Mouse (Mus musculus): ENCODE results near the gene Trim16. TPM values are rescaled to one million over a fixed set of nuclear protein-coding genes. Genes with fewer than 3 reads are reported as not detected.

Gene Trim16
- polyA plus RNA-seq, 1 experiment from 2014 or later = 9.5 TPM

DNA sequence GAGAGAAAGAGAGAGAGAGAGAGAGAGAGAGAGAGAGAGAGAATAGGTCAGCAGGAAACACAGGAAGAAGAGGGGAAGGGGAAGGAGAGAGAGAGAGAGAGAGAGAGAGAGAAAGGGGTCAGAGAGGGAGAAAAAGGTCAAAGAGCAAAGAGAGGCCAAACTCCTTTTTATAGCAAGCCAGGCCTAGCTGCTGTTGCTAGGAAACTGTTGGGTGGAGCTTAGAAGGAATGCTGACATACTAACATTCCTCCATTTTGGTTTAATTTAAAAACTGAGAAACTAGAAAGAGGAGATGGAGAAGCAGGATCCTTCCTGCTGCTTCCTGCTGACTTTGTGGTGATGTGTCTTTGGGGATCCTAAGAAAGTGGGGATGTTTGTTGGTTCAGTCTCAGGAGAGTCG lies 55.7 kb downstream of the Trim16 start:
- H3K4me1 ChIP-seq (ENCODE audit: control insufficient read depth, insufficient read depth, low read length) = no peaks in the 10 kb centered on the region
- no peaks in the 10 kb centered on the region for H3K36me3 ChIP-seq (ENCODE audit: control insufficient read depth, insufficient read depth, low read length)
- no peaks in the 10 kb centered on the region for H3K27me3 ChIP-seq (ENCODE audit: control insufficient read depth, insufficient read depth, low read length)
- WGBS = 81% methylated on average over 1 of the region's 1 CpGs
- no peak overlapping the region for H3K4me2 ChIP-seq (ENCODE audit: low read depth, low read length)
- no peaks in the 10 kb centered on the region for H3K9me3 ChIP-seq (ENCODE audit: control insufficient read depth, low read length)
- H3K9ac ChIP-seq (replicated peaks; ENCODE audit: low read depth, low read length) = no peak overlapping the region
- ATAC-seq (ENCODE audit: low read depth) = no peak
- no peak overlapping the region for H3K27ac ChIP-seq (ENCODE audit: low read depth, low read length)
- H3K4me3 ChIP-seq (ENCODE audit: low read depth, low read length) = no peak overlapping the region

DNA sequence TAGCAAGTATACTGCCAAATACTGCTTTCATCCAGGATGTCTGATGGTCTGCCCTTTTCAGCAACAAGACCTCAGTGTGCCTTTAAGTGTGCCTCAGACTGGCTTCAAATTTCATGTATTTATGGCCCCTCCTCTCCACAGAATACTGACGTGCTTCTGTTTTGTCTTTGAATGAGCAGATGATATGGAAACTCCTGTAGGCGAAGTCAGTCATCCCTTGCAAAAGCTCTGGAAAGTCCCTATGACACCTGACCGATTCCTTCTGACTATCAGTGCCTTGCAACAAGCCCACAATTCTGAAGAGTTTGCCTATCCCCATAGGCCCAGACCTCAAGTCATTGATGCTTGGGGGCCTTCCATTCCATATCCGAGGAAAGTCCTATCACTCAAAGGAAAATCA lies 56.4 kb downstream of the Trim16 start:
- Histone ChIP-seq H3K27ac (ENCODE audit: low read depth, low read length) (no peak overlapping the region), H3K27me3 (ENCODE audit: control insufficient read depth, insufficient read depth, low read length) (no peaks in the 10 kb centered on the region), H3K4me1 (ENCODE audit: control insufficient read depth, insufficient read depth, low read length) (no peaks in the 10 kb centered on the region), H3K9me3 (ENCODE audit: control insufficient read depth, low read length) (no peaks in the 10 kb centered on the region), H3K4me2 (ENCODE audit: low read depth, low read length) (no peak overlapping the region), H3K36me3 (ENCODE audit: control insufficient read depth, insufficient read depth, low read length) (no peaks in the 10 kb centered on the region), H3K4me3 (ENCODE audit: low read depth, low read length) (no peak overlapping the region), H3K9ac (replicated peaks; ENCODE audit: low read depth, low read length) (no peak overlapping the region)
- WGBS = 86% methylated on average over 4 of the region's 4 CpGs
- no peak for ATAC-seq (ENCODE audit: low read depth)

- Histone ChIP-seq H3K4me2 (ENCODE audit: low read depth, low read length) (no peak overlapping the region), H3K9ac (replicated peaks; ENCODE audit: low read depth, low read length) (no peak overlapping the region), H3K36me3 (ENCODE audit: control insufficient read depth, insufficient read depth, low read length) (no peaks in the 10 kb centered on the region), H3K4me3 (ENCODE audit: low read depth, low read length) (no peak overlapping the region), H3K4me1 (ENCODE audit: control insufficient read depth, insufficient read depth, low read length) (no peaks in the 10 kb centered on the region), H3K9me3 (ENCODE audit: control insufficient read depth, low read length) (no peaks in the 10 kb centered on the region), H3K27ac (ENCODE audit: low read depth, low read length) (no peak overlapping the region), H3K27me3 (ENCODE audit: control insufficient read depth, insufficient read depth, low read length) (no peaks in the 10 kb centered on the region)
- WGBS = 88% methylated on average over 1 of the region's 1 CpGs
- ATAC-seq (ENCODE audit: low read depth) = no peak
These were observed 57.4 kb downstream of the Trim16 start for GRCm38 (mm10) chr11:62877391-62877790.

DNA sequence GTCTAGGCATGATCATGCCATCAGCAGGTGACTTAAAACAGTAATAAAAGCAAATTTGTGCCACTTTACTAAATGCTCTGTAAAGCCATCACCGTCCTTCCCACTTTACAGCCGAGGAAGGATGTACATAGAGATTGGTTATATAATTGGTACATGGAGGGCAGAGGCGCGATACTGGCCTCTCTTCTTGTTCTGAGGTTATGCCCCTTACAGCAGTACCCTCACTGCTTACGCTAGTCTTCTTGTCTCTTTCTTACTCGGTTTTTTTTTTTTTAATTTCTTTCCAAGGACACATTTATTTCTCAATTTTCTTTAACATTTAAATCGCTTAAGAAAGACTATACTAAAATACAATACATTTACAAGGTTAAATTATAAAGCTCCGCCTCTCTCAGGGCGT lies 58.7 kb downstream of the Trim16 start:
- H3K27me3 ChIP-seq (ENCODE audit: control insufficient read depth, insufficient read depth, low read length) = no peaks in the 10 kb centered on the region
- 27% methylated on average over 9 of the region's 9 CpGs for WGBS
- peak overlapping the region; percentile 77 for H3K4me3 ChIP-seq (ENCODE audit: low read depth, low read length)
- no peaks in the 10 kb centered on the region for H3K4me1 ChIP-seq (ENCODE audit: control insufficient read depth, insufficient read depth, low read length)
- H3K9ac ChIP-seq (replicated peaks; ENCODE audit: low read depth, low read length) = 0 out of 2 replicates have a peak overlapping the region, but pooled peaks have one; percentile 1
- no peaks in the 10 kb centered on the region for H3K9me3 ChIP-seq (ENCODE audit: control insufficient read depth, low read length)
- H3K36me3 ChIP-seq (ENCODE audit: control insufficient read depth, insufficient read depth, low read length) = 0 out of 2 replicates have a peak, but pooled peaks cover under 1% of the 10 kb centered on the region
- no peak for ATAC-seq (ENCODE audit: low read depth)
- H3K27ac ChIP-seq (ENCODE audit: low read depth, low read length) = no peak overlapping the region
- H3K4me2 ChIP-seq (ENCODE audit: low read depth, low read length) = peak overlapping the region; percentile 57

DNA sequence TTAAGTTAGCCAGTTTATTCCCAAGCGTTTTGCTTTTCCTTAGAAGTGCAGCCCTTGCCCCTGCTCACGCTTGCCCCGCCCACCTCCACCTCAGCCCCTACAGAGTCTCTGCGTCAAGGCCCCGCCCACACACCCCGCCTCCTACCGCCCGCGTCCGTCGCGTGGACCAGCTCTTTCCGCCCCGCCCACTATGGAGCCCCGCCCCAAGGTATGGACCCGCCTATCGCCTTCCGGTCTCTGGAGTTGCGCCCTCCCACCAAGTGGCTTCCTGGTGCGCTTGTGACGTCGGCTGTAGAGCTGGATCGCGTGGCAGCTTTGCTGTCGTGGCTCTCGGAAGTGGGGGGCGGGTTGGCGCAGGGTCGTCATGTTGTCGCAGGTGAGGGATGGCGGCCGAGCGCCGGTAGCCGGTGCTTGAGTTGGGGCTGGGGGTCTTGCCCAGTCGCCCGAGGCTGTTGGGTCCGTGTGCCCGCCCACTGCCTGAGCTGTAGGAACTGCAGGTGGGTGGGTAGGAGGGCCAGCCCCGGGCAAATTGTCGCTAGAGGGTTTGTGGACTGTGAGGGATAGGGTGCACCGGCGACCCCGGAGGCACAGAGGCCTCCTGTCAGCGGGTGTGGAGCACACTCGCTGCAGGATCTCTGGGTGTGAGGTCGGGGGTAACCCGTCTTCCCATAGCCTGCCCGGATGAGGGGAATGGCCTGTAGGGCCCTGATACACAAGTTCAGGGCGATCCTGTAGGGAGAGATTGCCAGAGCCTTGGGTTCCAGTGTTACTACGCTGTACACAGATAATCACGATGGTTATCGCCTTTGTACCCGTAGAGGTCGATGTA lies 59.4 kb downstream of the Trim16 start, which contains the start of gene Tvp23b:
Tvp23b (plus strand) TSS at position 236 of the 829 bp plus-strand sequence.
- Histone ChIP-seq H3K4me1 (ENCODE audit: control insufficient read depth, insufficient read depth, low read length) (no peaks in the 10 kb centered on the region), H3K9me3 (ENCODE audit: control insufficient read depth, low read length) (no peaks in the 10 kb centered on the region), H3K27ac (ENCODE audit: low read depth, low read length) (peak within 1 kb of the TSS; percentile 84), H3K4me2 (ENCODE audit: low read depth, low read length) (peak within 1 kb of the TSS; percentile 57), H3K27me3 (ENCODE audit: control insufficient read depth, insufficient read depth, low read length) (no peaks in the 10 kb centered on the region), H3K36me3 (ENCODE audit: control insufficient read depth, insufficient read depth, low read length) (0 out of 2 replicates have a peak, but pooled peaks cover 3% of the 10 kb centered on the region), H3K4me3 (ENCODE audit: low read depth, low read length) (peak within 1 kb of the TSS; percentile 77), H3K9ac (replicated peaks; ENCODE audit: low read depth, low read length) (peak within 1 kb of the TSS; percentile 86)
- 2% methylated on average over 55 of the region's 55 CpGs for WGBS
- peak; percentile 98 for ATAC-seq (ENCODE audit: low read depth)

DNA sequence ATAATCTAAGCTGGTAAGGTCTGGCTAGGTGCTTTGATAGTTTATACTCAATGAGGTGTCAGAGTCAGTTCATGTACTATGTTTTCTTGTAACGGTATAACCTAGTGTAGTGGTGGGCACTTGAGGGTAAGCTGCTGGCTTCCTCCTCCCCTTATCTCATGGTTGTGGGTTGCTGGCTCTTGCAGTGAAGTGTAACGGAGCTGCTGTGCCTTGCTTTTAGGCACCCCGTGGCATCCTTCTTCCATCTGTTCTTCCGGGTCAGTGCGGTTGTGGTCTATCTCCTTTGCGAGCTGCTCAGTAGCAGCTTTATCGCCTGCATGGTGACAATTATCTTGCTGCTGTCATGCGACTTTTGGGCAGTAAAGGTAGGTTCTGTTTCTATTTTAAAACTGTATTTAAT lies 63.4 kb downstream of the Trim16 start:
- Histone ChIP-seq H3K36me3 (ENCODE audit: control insufficient read depth, insufficient read depth, low read length) (peaks cover 12% of the 10 kb centered on the region; the same call in 1 of the 2 replicates), H3K4me2 (ENCODE audit: low read depth, low read length) (no peak overlapping the region), H3K4me1 (ENCODE audit: control insufficient read depth, insufficient read depth, low read length) (no peaks in the 10 kb centered on the region), H3K9me3 (ENCODE audit: control insufficient read depth, low read length) (no peaks in the 10 kb centered on the region), H3K27ac (ENCODE audit: low read depth, low read length) (no peak overlapping the region), H3K9ac (replicated peaks; ENCODE audit: low read depth, low read length) (no peak overlapping the region), H3K4me3 (ENCODE audit: low read depth, low read length) (no peak overlapping the region), H3K27me3 (ENCODE audit: control insufficient read depth, insufficient read depth, low read length) (no peaks in the 10 kb centered on the region)
- WGBS = 92% methylated on average over 8 of the region's 8 CpGs
- no peak for ATAC-seq (ENCODE audit: low read depth)

GRCm38 (mm10) chr11:62885323-62885722 lies 65.3 kb downstream of the Trim16 start:
- Histone ChIP-seq H3K4me2 (ENCODE audit: low read depth, low read length) (no peak overlapping the region), H3K4me1 (ENCODE audit: control insufficient read depth, insufficient read depth, low read length) (no peaks in the 10 kb centered on the region), H3K4me3 (ENCODE audit: low read depth, low read length) (no peak overlapping the region), H3K36me3 (ENCODE audit: control insufficient read depth, insufficient read depth, low read length) (peaks cover 12% of the 10 kb centered on the region; the same call in 1 of the 2 replicates), H3K9me3 (ENCODE audit: control insufficient read depth, low read length) (no peaks in the 10 kb centered on the region), H3K9ac (replicated peaks; ENCODE audit: low read depth, low read length) (no peak overlapping the region), H3K27me3 (ENCODE audit: control insufficient read depth, insufficient read depth, low read length) (no peaks in the 10 kb centered on the region), H3K27ac (ENCODE audit: low read depth, low read length) (no peak overlapping the region)
- 73% methylated on average over 5 of the region's 5 CpGs for WGBS
- no peak for ATAC-seq (ENCODE audit: low read depth)

GRCm38 (mm10) chr11:62890796-62891195 lies 70.8 kb downstream of the Trim16 start:
- no peak for ATAC-seq (ENCODE audit: low read depth)
- Histone ChIP-seq H3K4me3 (ENCODE audit: low read depth, low read length) (no peak overlapping the region), H3K9me3 (ENCODE audit: control insufficient read depth, low read length) (no peaks in the 10 kb centered on the region), H3K36me3 (ENCODE audit: control insufficient read depth, insufficient read depth, low read length) (peaks cover 18% of the 10 kb centered on the region; the same call in 1 of the 2 replicates), H3K27ac (ENCODE audit: low read depth, low read length) (no peak overlapping the region), H3K27me3 (ENCODE audit: control insufficient read depth, insufficient read depth, low read length) (no peaks in the 10 kb centered on the region), H3K4me1 (ENCODE audit: control insufficient read depth, insufficient read depth, low read length) (no peaks in the 10 kb centered on the region), H3K9ac (replicated peaks; ENCODE audit: low read depth, low read length) (no peak overlapping the region), H3K4me2 (ENCODE audit: low read depth, low read length) (no peak overlapping the region)
- 90% methylated on average over 4 of the region's 4 CpGs for WGBS

DNA sequence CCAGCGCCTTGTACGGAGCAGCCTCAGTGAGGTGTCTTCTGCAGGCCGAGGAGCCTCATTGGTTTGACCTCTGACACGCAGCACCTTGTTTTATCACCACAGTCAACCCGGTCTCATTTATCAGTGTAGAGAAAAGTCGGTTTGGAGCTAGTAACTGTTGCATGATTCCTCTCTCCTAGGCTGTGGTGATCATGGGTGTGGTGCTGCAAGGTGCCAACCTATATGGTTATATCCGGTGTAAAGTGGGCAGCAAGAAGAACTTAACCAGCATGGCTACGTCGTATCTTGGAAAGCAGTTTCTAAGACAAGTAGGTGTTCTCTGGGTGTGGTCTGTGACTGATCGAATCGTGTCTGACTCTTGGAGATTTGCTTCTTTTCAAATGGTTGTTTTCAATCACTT lies 71.7 kb downstream of the Trim16 start:
- Histone ChIP-seq H3K27ac (ENCODE audit: low read depth, low read length) (no peak overlapping the region), H3K4me2 (ENCODE audit: low read depth, low read length) (no peak overlapping the region), H3K27me3 (ENCODE audit: control insufficient read depth, insufficient read depth, low read length) (no peaks in the 10 kb centered on the region), H3K9ac (replicated peaks; ENCODE audit: low read depth, low read length) (no peak overlapping the region), H3K4me1 (ENCODE audit: control insufficient read depth, insufficient read depth, low read length) (no peaks in the 10 kb centered on the region), H3K36me3 (ENCODE audit: control insufficient read depth, insufficient read depth, low read length) (peaks cover 15% of the 10 kb centered on the region; the same call in 1 of the 2 replicates), H3K9me3 (ENCODE audit: control insufficient read depth, low read length) (no peaks in the 10 kb centered on the region), H3K4me3 (ENCODE audit: low read depth, low read length) (no peak overlapping the region)
- ATAC-seq (ENCODE audit: low read depth) = no peak
- WGBS = 93% methylated on average over 11 of the region's 11 CpGs
